In the genomic region with DNA sequence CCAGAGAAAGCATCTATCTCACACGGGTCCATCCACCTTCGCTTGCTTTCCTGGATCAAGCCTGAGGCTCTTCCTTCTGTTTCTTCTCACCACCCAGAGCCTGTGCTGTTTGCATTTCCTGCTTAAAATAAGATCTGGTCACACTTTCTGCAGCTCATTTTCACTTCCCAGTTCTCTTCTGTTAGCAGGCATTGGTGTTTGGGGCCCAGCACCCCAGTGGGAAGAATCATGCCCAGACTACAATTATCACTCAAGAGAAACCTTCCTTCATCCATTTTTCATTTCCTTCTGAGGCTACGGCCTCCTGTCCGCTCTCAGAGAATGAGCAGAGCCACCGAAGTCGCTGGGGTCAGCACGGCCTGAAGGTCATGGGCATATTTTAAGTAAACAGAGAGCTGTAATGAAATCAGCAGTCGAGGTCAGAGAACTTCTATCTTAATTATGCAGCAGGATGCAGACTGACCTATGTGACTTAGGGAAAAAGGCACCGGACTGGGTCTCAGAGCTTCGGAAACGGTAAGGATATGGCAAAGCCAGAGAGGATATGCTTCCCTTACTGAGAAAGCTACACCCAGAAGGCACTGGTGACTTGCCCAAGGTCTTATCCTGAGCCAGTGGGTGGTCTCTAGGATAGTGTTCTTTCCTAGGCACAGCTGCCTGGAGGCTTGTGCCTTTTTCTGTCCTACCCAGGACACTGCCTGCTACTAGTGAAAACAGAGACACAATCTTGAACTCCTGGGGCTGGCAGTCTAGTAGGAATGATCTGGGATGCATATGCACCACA, we compare ENCODE assay signal across 14 mouse cellular contexts. TPM values are rescaled to one million over a fixed set of nuclear protein-coding genes. Genes with fewer than 3 reads are reported as not detected.
DNase-seq lines count a peak whose midpoint lies in the region; ATAC-seq and TF ChIP-seq lines count a peak whose summit lies in the region.
"Had no signal": no experiment of that assay in that cellular context is flagged by ENCODE, and none has a peak within 500 bp of the region (broad histone marks: within the 10 kb centered on the region; RNA-seq: fewer than 3 reads in every experiment).

No protein-coding gene starts in this region.

- H3K36me3 ChIP-seq in midbrain, embryonic 10.5 days: no peaks in the 10 kb centered on the region; the same call in 1 of the 2 replicates
- peaks cover 4% of the 10 kb centered on the region; the same call in 1 of the 2 replicates for H3K36me3 ChIP-seq in midbrain, postnatal 0 days (ENCODE audit: insufficient read depth, low read length)
- peaks cover 11% of the 10 kb centered on the region; the same call in 1 of the 2 replicates for H3K36me3 ChIP-seq in hindbrain, embryonic 12.5 days
- peaks cover 4% of the 10 kb centered on the region for H3K36me3 ChIP-seq in midbrain, embryonic 12.5 days

- H3K27me3 ChIP-seq in midbrain, embryonic 10.5 days (ENCODE audit: low read depth, poor library complexity, severe bottlenecking): peaks cover 19% of the 10 kb centered on the region
- H3K27me3 ChIP-seq in midbrain, postnatal 0 days (ENCODE audit: insufficient read depth, low read length): no peaks in the 10 kb centered on the region
- H3K27me3 ChIP-seq in hindbrain, embryonic 12.5 days: no peaks in the 10 kb centered on the region
- no peaks in the 10 kb centered on the region; the same call in 1 of the 2 replicates for H3K27me3 ChIP-seq in midbrain, embryonic 12.5 days

- H3K4me2 ChIP-seq in midbrain, postnatal 0 days (ENCODE audit: low read depth, low read length, poor library complexity, severe bottlenecking): no peak overlapping the region
- H3K4me2 ChIP-seq in hindbrain, embryonic 12.5 days (replicated peaks): no peak overlapping the region
- H3K4me2 ChIP-seq in midbrain, embryonic 12.5 days (replicated peaks): no peak overlapping the region

- peaks cover 39% of the 10 kb centered on the region for H3K4me1 ChIP-seq in midbrain, embryonic 10.5 days
- peaks cover 8% of the 10 kb centered on the region for H3K4me1 ChIP-seq in midbrain, postnatal 0 days (ENCODE audit: insufficient read depth, low read length)
- peaks cover 24% of the 10 kb centered on the region for H3K4me1 ChIP-seq in hindbrain, embryonic 12.5 days
- peaks cover 39% of the 10 kb centered on the region for H3K4me1 ChIP-seq in midbrain, embryonic 12.5 days

- 66% methylated on average over 11 of the region's 11 CpGs for WGBS in midbrain, embryonic 10.5 days
- 62% methylated on average over 11 of the region's 11 CpGs for WGBS in midbrain, postnatal 0 days
- WGBS in hindbrain, embryonic 12.5 days: 40% methylated on average over 11 of the region's 11 CpGs
- WGBS in midbrain, embryonic 12.5 days: 57% methylated on average over 11 of the region's 11 CpGs

- H3K27ac ChIP-seq in midbrain, embryonic 10.5 days (replicated peaks): peak overlapping the region; percentile 83
- H3K27ac ChIP-seq in midbrain, postnatal 0 days (ENCODE audit: low read depth, low read length): no peak overlapping the region
- H3K27ac ChIP-seq in hindbrain, embryonic 12.5 days: 0 out of 2 replicates have a peak overlapping the region, but pooled peaks have one; percentile 82
- H3K27ac ChIP-seq in midbrain, embryonic 12.5 days (replicated peaks): peak overlapping the region; percentile 82; the same call in 1 of the 2 replicates

- DNase-seq in frontal cortex, postnatal 10 days (ENCODE audit: low spot score in 2 of 2): no peak
- DNase-seq in midbrain, embryonic 10.5 days (ENCODE audit: low spot score): no peak
- DNase-seq in midbrain, postnatal 0 days (ENCODE audit: low spot score): no peak
- DNase-seq in lung, postnatal 25 days (ENCODE audit: low spot score): no peak
- DNase-seq in urinary bladder, postnatal 10 days (ENCODE audit: low spot score): no peak
- DNase-seq: cerebellum, adult 11-12 months; heart, adult 18-20 months; kidney, postnatal 10 days; right cerebral cortex, postnatal 4 days; thymus, adult 2 months had no signal

- no peak overlapping the region for H3K4me3 ChIP-seq in midbrain, embryonic 10.5 days
- no peak overlapping the region for H3K4me3 ChIP-seq in midbrain, postnatal 0 days (ENCODE audit: low read depth, low read length)
- no peak overlapping the region for H3K4me3 ChIP-seq in hindbrain, embryonic 12.5 days
- no peak overlapping the region for H3K4me3 ChIP-seq in midbrain, embryonic 12.5 days

- H3K9me3 ChIP-seq in midbrain, embryonic 10.5 days (replicated peaks): no peaks in the 10 kb centered on the region
- no peaks in the 10 kb centered on the region for H3K9me3 ChIP-seq in midbrain, postnatal 0 days (ENCODE audit: low read length)
- H3K9me3 ChIP-seq in hindbrain, embryonic 12.5 days (replicated peaks): no peaks in the 10 kb centered on the region
- H3K9me3 ChIP-seq in midbrain, embryonic 12.5 days: no peaks in the 10 kb centered on the region

- no peak overlapping the region for H3K9ac ChIP-seq in midbrain, postnatal 0 days (replicated peaks; ENCODE audit: low read length, poor library complexity, severe bottlenecking)
- no peak overlapping the region for H3K9ac ChIP-seq in hindbrain, embryonic 12.5 days
- no peak overlapping the region for H3K9ac ChIP-seq in midbrain, embryonic 12.5 days (replicated peaks)

- no peak for TF ChIP-seq CTCF in midbrain, postnatal 0 days (IDR thresholded peaks at IDR 0.05)

- ATAC-seq in frontal cortex, adult (ENCODE audit: low TSS enrichment): peak; percentile 92
- ATAC-seq in midbrain, postnatal 0 days (ENCODE audit: low FRiP score): no peak
- ATAC-seq in hindbrain, embryonic 12.5 days (ENCODE audit: low FRiP score): no peak
- no peak for ATAC-seq in midbrain, embryonic 12.5 days (ENCODE audit: low FRiP score, low read depth)
- ATAC-seq: CD4-positive, CD25-positive, alpha-beta regulatory T cell, adult 4 months had no signal

RNA-seq across cellular contexts. Expression of a gene that starts 14.0 kb away (rescaled TPM):
- polyA plus RNA-seq in midbrain, embryonic 10.5 days (2016; fragmentation: Nextera tagmentation; extraction: Ambion mirVana): 0.69 and 1.7 TPM in 2 replicates
- 8.4 and 12.1 TPM in 2 replicates for total RNA-seq in midbrain, postnatal 0 days (2014; rRNA removed)
- polyA plus RNA-seq in midbrain, postnatal 0 days (2015; fragmentation: Nextera tagmentation; extraction: Ambion mirVana): 6.3 and 8.8 TPM in 2 replicates
- 3.6 and 5.1 TPM in 2 replicates for polyA plus RNA-seq in hindbrain, embryonic 12.5 days (2016; fragmentation: Nextera tagmentation; extraction: Ambion mirVana)
- polyA plus RNA-seq in midbrain, embryonic 12.5 days (2016; fragmentation: Nextera tagmentation; extraction: Ambion mirVana): 2.9 and 3.0 TPM in 2 replicates

RNA-seq across cellular contexts. Expression of a gene that starts 14.5 kb away (rescaled TPM):
- polyA plus RNA-seq in midbrain, embryonic 10.5 days (2016; fragmentation: Nextera tagmentation; extraction: Ambion mirVana): 6.4 and 15.8 TPM in 2 replicates
- total RNA-seq in midbrain, postnatal 0 days (2014; rRNA removed): 29.7 and 32.8 TPM in 2 replicates
- 21.4 and 22.6 TPM in 2 replicates for polyA plus RNA-seq in midbrain, postnatal 0 days (2015; fragmentation: Nextera tagmentation; extraction: Ambion mirVana)
- polyA plus RNA-seq in hindbrain, embryonic 12.5 days (2016; fragmentation: Nextera tagmentation; extraction: Ambion mirVana): 29.5 and 31.9 TPM in 2 replicates
- polyA plus RNA-seq in midbrain, embryonic 12.5 days (2016; fragmentation: Nextera tagmentation; extraction: Ambion mirVana): 32.0 and 32.8 TPM in 2 replicates
- polyA plus RNA-seq: CD4-positive, CD25-positive, alpha-beta regulatory T cell, adult 4 months had no signal
